Mouse (Mus musculus) small intestine, adult 10 weeks (tissue): ENCODE measurements around the gene Mei1. TPM values are rescaled to one million over a fixed set of nuclear protein-coding genes. Genes with fewer than 3 reads are reported as not detected.

Source experiments
- polyA plus RNA-seq: library from polyadenylated mRNA; stranded (reverse); fragments of 350-450 nt; fragmentation: Illumina TruSeq; extraction: RNeasy Lipid Tissue Mini Kit (QIAGEN cat#74804); gene quantifications from one replicate; pipeline ENCODE4 v1.2.3, GENCODE M21; 2014; ENCODE audit warnings: low replicate concordance

Gene Mei1
- not detected for polyA plus RNA-seq

DNA sequence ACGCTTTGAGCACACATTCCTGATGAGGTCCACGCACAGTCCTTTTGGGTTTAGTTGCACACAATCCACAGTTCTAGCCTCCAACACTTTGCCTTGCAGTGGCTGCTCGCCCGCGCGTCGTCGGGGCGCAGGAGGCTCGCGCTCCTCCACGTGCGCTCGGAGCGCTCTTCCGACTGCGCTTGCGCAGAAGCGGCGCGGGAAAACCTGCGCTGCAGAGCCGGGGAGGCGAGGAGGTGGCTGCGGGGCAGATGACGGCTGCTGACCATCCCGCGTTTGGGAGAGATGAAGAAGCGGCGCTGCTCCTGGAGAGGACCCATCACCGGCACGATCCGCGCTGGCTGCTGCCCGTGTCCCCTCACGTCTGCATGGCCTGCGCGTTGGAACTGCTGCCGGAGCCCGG lies at the start of gene Mei1:
TSS of gene Mei1 (plus strand) at position 99 of the 400 bp plus-strand sequence.

GRCm38 (mm10) chr15:82033762-82034161 lies 36.0 kb upstream of the Mei1 start, which contains the start of gene Desi1:
Gene Desi1, minus strand, starts transcription at chr15:82033862.

DNA sequence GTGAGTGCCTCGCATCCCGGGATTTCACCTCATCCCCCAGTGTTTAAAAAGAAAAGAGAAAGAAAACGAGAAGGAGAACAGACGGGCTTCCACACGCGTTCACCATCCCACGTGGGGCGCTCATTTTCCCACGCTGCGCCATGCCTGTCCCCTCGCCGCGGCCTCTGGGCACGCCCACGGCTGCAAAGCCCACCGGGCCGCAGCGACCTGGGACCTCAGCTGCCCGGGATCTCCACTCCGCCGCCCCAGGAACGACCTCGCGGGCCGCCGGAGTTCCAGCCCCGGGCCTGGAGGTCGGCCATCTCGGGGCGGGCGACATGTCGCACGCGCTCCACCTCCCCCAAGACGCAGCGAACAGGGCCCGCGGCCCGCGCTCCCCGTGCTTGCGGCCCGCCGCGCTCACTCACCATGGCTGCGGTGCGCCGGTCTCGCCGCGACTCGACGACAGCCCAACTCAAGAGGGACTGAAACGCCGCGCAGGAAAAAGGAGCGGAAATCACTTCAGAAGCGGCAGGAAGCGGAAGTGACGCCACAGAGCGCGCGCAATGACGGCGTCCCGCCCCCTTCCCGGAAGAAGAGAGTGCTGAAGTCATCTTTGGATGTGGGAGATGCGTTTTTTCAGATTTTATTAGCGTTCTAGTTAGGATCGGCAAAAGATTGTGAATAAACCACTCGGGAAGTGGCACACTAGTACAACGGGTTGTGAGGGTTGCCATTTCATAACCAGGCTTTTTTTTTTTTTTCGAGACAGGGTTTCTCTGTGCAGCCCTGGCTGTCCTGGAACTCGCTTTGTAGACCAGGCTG lies 22.5 kb upstream of the Mei1 start, which contains the start of gene Snu13:
TSS of gene Snu13 (minus strand) at position 519 of the 804 bp plus-strand sequence.

DNA sequence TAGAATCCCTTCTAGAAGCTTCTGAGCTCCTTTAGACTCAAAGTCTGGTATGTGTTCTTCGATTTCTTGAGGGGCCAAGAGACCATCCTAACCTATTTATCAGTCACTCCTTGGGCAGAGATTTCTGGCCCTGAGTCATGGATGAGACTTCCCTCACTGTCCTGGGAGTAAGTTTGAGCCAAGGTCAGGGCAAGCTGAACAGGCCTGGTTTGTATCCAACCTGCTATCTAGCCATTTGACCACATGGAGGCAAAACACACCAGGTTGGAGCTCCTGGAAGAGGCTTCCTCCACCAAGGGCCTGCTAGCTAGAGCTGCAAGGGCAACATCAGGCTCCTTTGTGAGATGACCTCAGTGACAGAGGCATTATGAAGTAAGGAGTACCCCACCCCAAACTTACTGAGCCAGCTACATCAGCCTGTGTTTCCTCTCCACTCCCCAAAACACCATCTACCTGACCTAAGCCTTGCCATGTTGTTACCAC lies 11.0 kb upstream of the Mei1 start, which contains the start of gene 4930407I10Rik:
TSS of gene 4930407I10Rik (plus strand) at position 433 of the 483 bp plus-strand sequence.

DNA sequence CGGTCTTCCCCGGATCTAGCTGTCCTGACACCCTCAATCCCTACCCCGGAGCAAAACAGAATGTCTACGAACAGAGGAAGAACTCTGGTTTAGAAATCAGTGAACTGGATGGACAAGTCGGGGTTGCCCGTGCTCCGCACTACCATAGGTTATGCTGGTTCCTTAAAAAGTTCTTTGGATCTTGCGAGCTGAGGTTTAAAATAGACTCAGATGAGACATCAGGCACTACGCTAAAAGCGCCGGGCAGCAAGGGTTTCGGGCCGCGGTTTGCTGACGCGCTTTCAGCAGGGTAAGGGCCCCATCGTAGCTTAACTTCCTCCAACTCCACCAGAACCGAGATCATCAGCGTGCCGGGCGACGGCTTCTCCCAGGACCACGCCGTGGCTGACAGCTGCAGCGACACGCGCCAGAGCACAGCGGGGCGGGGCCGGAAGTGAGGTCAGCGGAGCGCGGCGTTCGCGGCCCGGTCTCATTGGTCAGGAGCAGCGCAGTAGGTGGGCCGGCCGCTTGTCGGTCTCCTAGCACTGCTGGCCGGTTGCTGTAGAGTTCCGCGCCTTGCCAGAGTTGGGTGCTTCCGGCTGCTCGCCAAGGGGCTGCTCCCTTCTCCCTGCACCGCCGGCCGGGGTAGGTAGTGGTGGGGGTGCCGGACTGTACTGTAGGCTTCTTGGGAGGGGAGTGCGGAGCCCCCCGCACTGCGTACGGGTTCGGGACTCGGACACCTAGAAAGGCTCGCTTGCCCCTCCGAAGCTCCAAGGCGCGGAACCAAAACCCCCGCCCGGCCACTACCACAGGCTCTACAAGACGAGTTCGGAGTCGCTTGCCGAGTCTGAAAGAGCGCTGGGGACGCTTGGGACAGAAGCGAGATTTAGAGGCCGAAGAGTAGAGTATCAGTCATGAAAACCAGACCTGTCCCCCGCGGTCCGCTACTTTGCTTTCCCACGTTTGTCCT lies 57.9 kb downstream of the Mei1 start, which contains the start of gene Ccdc134:
TSS of gene Ccdc134 (plus strand) at position 497 of the 949 bp plus-strand sequence.

GRCm38 (mm10) chr15:82146770-82147610 lies 77.2 kb downstream of the Mei1 start, which contains the start of gene Srebf2:
Gene Srebf2, plus strand, starts transcription at chr15:82147181.

Other genes with a start within 250 kb of the Mei1 start
- 9.2 TPM for gene Tob2, start 211.2 kb upstream of the Mei1 start, polyA plus RNA-seq
- 15.1 TPM for gene Phf5a, start 198.1 kb upstream of the Mei1 start, polyA plus RNA-seq
- 68.7 TPM for gene Aco2, start 197.7 kb upstream of the Mei1 start, polyA plus RNA-seq
- gene Polr3h, start 143.8 kb upstream of the Mei1 start, polyA plus RNA-seq, result 0.19 TPM
- not detected for gene Csdc2, start 133.2 kb upstream of the Mei1 start, polyA plus RNA-seq
- 1.2 TPM for gene Pmm1, start 109.1 kb upstream of the Mei1 start, polyA plus RNA-seq
- gene 1700029P11Rik, start 89.5 kb upstream of the Mei1 start, polyA plus RNA-seq, result not detected
- gene Xrcc6, start 82.2 kb upstream of the Mei1 start, polyA plus RNA-seq, result 84.1 TPM
- gene Desi1, start 36.1 kb upstream of the Mei1 start, polyA plus RNA-seq, result 13.1 TPM
- gene Snu13, start 22.4 kb upstream of the Mei1 start, polyA plus RNA-seq, result 260 TPM
- gene 4930407I10Rik, start 10.8 kb upstream of the Mei1 start, polyA plus RNA-seq, result not detected
- 1.7 TPM for gene Ccdc134, start 57.9 kb downstream of the Mei1 start, polyA plus RNA-seq
- 8.6 TPM for gene Srebf2, start 77.2 kb downstream of the Mei1 start, polyA plus RNA-seq
- gene Shisa8, start 142.8 kb downstream of the Mei1 start, polyA plus RNA-seq, result not detected
- 1.2 TPM for gene Tnfrsf13c, start 154.4 kb downstream of the Mei1 start, polyA plus RNA-seq
- 0.37 TPM for gene Cenpm, start 174.8 kb downstream of the Mei1 start, polyA plus RNA-seq
- not detected for gene 1500009C09Rik, start 182.4 kb downstream of the Mei1 start, polyA plus RNA-seq
- 0.67 TPM for gene Sept3, start 204.9 kb downstream of the Mei1 start, polyA plus RNA-seq
- not detected for gene Wbp2nl, start 229.0 kb downstream of the Mei1 start, polyA plus RNA-seq